Mouse (Mus musculus) hindbrain, embryonic 16.5 days (tissue): ENCODE data around the gene Pde6g. TPM values are rescaled to one million over a fixed set of nuclear protein-coding genes. Genes with fewer than 3 reads are reported as not detected.

Experiments used
- ATAC-seq: fragments of 200-750 bp; cut with Nextera tagmentation; 2 replicates; pipeline ENCODE4 v1.8.0; 2017; ENCODE audit warnings: moderate TSS enrichment, moderate library complexity
- H3K27ac ChIP-seq: fragments of 300-500 bp; sonication (generic); 2 replicates; pipeline ENCODE4 v1.5.1; 2014; ENCODE audit warnings: low read depth, mild to moderate bottlenecking, control low read depth, low read length, moderate library complexity
- H3K27me3 ChIP-seq: fragments of 300-500 bp; sonication (generic); replicated peaks from 2 replicates; pipeline ENCODE4 v1.6.1; 2014; ENCODE audit warnings: low read length; ENCODE audit not compliant: control insufficient read depth, insufficient read depth
- H3K36me3 ChIP-seq: fragments of 300-500 bp; sonication (generic); 2 replicates; pipeline ENCODE4 v1.6.1; 2014; ENCODE audit warnings: mild to moderate bottlenecking, low read length, moderate library complexity, mixed read lengths; ENCODE audit not compliant: control insufficient read depth, insufficient read depth
- H3K4me1 ChIP-seq: fragments of 300-500 bp; sonication (generic); 2 replicates; pipeline ENCODE4 v1.6.1; 2014; ENCODE audit warnings: low read depth, low read length; ENCODE audit not compliant: control insufficient read depth, insufficient read depth
- H3K4me2 ChIP-seq: fragments of 300-500 bp; sonication (generic); 2 replicates; pipeline ENCODE4 v1.6.1; 2014; ENCODE audit warnings: mild to moderate bottlenecking, low read length, control low read depth, moderate library complexity
- H3K4me3 ChIP-seq: fragments of 300-500 bp; sonication (generic); 2 replicates; pipeline ENCODE4 v1.5.1; 2014; ENCODE audit warnings: mild to moderate bottlenecking, low read length, control low read depth, moderate library complexity
- H3K9ac ChIP-seq: fragments of 300-500 bp; sonication (generic); 2 replicates; pipeline ENCODE4 v1.6.1; 2014; ENCODE audit warnings: low read depth, mild to moderate bottlenecking, control low read depth, low read length, moderate library complexity
- H3K9me3 ChIP-seq: fragments of 300-500 bp; sonication (generic); 2 replicates; pipeline ENCODE4 v1.6.1; 2014; ENCODE audit warnings: mild to moderate bottlenecking, low read length, moderate library complexity; ENCODE audit not compliant: control insufficient read depth
- WGBS: fragments of 180-500 bp; shearing (Covaris S2); extraction: QIAGEN DNeasy Blood & Tissue Kit; methylation state at CpG from one replicate; pipeline ENCODE4 v1.1.7; 2014; 5-methylcytosine and 5-hydroxymethylcytosine counted together
- polyA plus RNA-seq: library from polyadenylated mRNA; unstranded; fragments of >200 nt; fragmentation: Nextera tagmentation; extraction: Ambion mirVana; gene quantifications from 2 replicates; pipeline ENCODE4 v1.2.1, GENCODE M21; 2015

The Pde6g gene
- polyA plus RNA-seq, 1 experiment from 2014 or later = 0.30 TPM

DNA sequence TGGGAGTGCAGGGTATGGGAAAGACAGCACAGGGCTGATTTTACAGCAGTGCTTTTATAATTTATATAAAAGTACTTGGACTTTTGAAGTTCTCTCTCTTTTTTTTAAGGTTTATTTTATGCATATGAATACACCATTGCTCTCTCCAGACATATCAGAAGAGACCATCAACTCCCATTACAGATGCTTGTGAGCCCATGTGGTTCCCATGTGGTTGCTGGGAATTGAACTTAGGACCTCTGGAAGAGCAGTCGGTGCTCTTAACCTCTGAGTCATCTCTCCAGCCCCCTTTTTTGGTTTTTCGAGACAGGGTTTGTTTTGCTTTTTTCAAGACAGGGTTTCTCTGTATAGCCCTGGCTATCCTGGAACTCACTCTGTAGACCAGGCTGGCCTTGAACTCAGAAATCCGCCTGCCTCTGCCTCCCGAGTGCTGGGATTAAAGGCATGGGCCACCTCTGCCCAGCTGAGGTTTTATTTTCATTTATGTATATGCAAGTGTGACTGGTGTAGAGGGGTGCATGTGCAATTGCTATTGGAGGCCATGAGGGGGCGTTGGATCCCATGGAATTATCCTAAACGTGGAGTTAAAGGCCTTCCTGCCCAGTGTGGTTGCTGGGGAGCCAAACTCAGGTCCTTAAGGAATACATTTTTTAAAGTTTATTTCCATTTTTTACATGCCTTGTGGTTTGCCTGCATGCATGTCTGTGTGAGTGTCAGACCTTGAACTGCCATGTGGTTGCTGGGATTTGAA, 5.7 kb upstream of the Pde6g start:
- H3K27me3 ChIP-seq = no peaks in the 10 kb centered on the region
- H3K36me3 ChIP-seq = peaks cover 8% of the 10 kb centered on the region; the same call in 1 of the 2 replicates
- H3K4me2 ChIP-seq = peak overlapping the region; percentile 93
- H3K4me3 ChIP-seq = peak overlapping the region; percentile 88
- H3K9ac ChIP-seq = peak overlapping the region; percentile 98
- H3K27ac ChIP-seq = no peak overlapping the region
- no peaks in the 10 kb centered on the region for H3K9me3 ChIP-seq
- H3K4me1 ChIP-seq = peaks cover 18% of the 10 kb centered on the region
- 77% methylated on average over 6 of the region's 6 CpGs for WGBS
- ATAC-seq = no peak

DNA sequence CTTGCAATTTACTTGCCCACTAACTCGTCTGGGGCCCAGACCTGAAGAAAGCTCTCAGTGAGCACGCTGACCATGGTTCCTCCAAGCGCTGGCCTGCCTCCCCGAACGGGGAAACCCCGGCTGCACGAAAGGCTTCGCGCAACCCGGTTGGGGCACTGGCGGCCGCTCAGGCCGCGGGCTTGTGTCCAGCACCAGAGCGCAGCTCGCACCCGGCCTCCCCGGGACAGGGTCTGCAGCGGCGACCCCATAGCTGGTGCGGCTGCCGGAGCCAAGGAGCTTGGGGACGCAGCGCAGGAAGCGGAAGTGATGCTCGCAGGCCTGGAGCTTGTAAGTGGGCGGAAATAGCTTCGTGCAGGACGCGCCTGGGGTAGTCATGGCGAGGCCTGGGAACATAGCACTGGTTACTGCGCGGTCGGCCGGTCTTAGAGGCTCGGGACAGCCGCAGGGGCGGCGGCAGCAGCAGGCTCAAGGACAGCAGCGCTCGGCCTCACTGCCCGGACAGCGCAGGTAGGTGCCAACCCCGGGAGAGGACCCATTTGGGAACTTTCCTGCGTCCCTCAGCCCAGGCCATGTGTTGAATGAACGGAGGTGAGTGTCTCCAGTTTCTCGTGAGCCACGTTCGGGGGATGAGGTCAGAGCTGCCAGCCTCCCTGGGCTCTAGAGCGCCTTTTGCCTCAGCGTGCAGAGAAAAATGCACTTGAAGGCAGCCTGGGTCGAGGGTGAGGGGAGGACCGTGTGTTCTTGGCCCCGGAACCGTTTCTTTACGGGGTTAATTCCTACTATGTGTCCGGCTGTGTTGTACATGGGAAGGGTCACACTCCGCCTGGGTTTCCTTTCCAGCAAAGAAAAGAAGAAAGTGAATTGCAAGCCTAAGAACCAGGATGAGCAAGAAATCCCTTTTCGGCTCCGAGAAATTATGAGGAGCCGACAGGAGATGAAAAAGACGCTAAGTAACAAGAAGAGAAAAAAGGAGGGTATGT, 4.8 kb upstream of the Pde6g start, which contains the start of the genes Oxld1 and Ccdc137:
Oxld1 (minus strand) TSS at position 297 of the 980 bp plus-strand sequence.
Ccdc137 (plus strand) TSS at position 344 of the 980 bp plus-strand sequence.
- Histone ChIP-seq H3K27me3 (no peaks in the 10 kb centered on the region), H3K36me3 (peaks cover 8% of the 10 kb centered on the region; the same call in 1 of the 2 replicates), H3K9ac (peak within 1 kb of the TSS; percentile 98), H3K4me1 (peaks cover 18% of the 10 kb centered on the region), H3K4me3 (peak within 1 kb of the TSS; percentile 88), H3K27ac (peak within 1 kb of the TSS; percentile 86), H3K9me3 (no peaks in the 10 kb centered on the region), H3K4me2 (peak within 1 kb of the TSS; percentile 93)
- peak; percentile 93 for ATAC-seq
- WGBS = 5% methylated on average over 59 of the region's 62 CpGs

- H3K9me3 ChIP-seq = no peaks in the 10 kb centered on the region
- H3K27ac ChIP-seq = peak overlapping the region; percentile 86
- H3K36me3 ChIP-seq = peaks cover 8% of the 10 kb centered on the region; the same call in 1 of the 2 replicates
- H3K4me1 ChIP-seq = peaks cover 18% of the 10 kb centered on the region
- no peaks in the 10 kb centered on the region for H3K27me3 ChIP-seq
- peak overlapping the region; percentile 88 for H3K4me3 ChIP-seq
- peak overlapping the region; percentile 93 for H3K4me2 ChIP-seq
- peak overlapping the region; percentile 98 for H3K9ac ChIP-seq
- peak; percentile 5; the same call in 1 of the 2 replicates for ATAC-seq
- WGBS = 35% methylated on average over 14 of the region's 14 CpGs
These were observed 4.1 kb upstream of the Pde6g start for GRCm38 (mm10) chr11:120457370-120457769.

- no peak overlapping the region for H3K4me2 ChIP-seq
- no peak overlapping the region for H3K27ac ChIP-seq
- WGBS = 93% methylated on average over 7 of the region's 7 CpGs
- ATAC-seq = no peak
- H3K27me3 ChIP-seq = no peaks in the 10 kb centered on the region
- no peak overlapping the region for H3K4me3 ChIP-seq
- peaks cover 18% of the 10 kb centered on the region for H3K4me1 ChIP-seq
- H3K36me3 ChIP-seq = peaks cover 4% of the 10 kb centered on the region; the same call in 1 of the 2 replicates
- no peak overlapping the region for H3K9ac ChIP-seq
- H3K9me3 ChIP-seq = no peaks in the 10 kb centered on the region
These were observed 2.1 kb upstream of the Pde6g start for GRCm38 (mm10) chr11:120455413-120455812.

- Histone ChIP-seq H3K4me3 (no peak overlapping the region), H3K9me3 (no peaks in the 10 kb centered on the region), H3K27me3 (no peaks in the 10 kb centered on the region), H3K4me1 (peaks cover 18% of the 10 kb centered on the region), H3K9ac (no peak overlapping the region), H3K36me3 (peaks cover 3% of the 10 kb centered on the region; the same call in 1 of the 2 replicates), H3K27ac (no peak overlapping the region), H3K4me2 (no peak overlapping the region)
- ATAC-seq = no peak
- 95% methylated on average over 4 of the region's 4 CpGs for WGBS
These were observed 1.7 kb upstream of the Pde6g start for GRCm38 (mm10) chr11:120454965-120455364.

- H3K4me2 ChIP-seq = no peak overlapping the region
- H3K4me1 ChIP-seq = peaks cover 5% of the 10 kb centered on the region
- H3K36me3 ChIP-seq = no peaks in the 10 kb centered on the region
- no peak overlapping the region for H3K4me3 ChIP-seq
- WGBS = 68% methylated on average over 3 of the region's 3 CpGs
- ATAC-seq = no peak
- H3K27me3 ChIP-seq = no peaks in the 10 kb centered on the region
- H3K9me3 ChIP-seq = no peaks in the 10 kb centered on the region
- H3K9ac ChIP-seq = no peak overlapping the region
- no peak overlapping the region for H3K27ac ChIP-seq
These were observed 1.1 kb downstream of the Pde6g start for GRCm38 (mm10) chr11:120452246-120452645.

GRCm38 (mm10) chr11:120447179-120447578, 6.1 kb downstream of the Pde6g start:
- 86% methylated on average over 7 of the region's 7 CpGs for WGBS
- Histone ChIP-seq H3K27ac (no peak overlapping the region), H3K4me1 (no peaks in the 10 kb centered on the region), H3K4me2 (no peak overlapping the region), H3K4me3 (no peak overlapping the region), H3K9me3 (no peaks in the 10 kb centered on the region), H3K27me3 (no peaks in the 10 kb centered on the region), H3K9ac (no peak overlapping the region), H3K36me3 (no peaks in the 10 kb centered on the region)
- ATAC-seq = no peak

DNA sequence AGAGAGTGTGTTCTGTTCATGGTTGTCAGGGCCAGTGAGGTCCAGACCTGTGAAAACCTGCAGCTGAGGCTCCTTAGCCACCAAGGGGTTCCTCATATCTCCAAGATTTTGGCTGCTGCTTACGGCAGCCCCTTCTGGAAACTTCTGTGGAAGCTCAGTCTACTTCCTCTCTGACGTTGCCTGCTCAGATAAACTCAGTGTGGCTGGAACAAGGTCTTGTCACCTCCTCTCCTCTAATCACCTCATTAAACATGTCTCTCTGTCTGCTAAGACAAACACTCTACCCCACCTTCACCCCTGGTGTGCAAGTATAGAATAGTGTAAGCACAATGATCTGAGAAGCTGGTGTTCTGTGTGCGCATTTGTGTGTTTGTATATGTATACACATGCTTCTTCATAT, 7.8 kb downstream of the Pde6g start:
- Histone ChIP-seq H3K27ac (no peak overlapping the region), H3K4me2 (no peak overlapping the region), H3K4me1 (no peaks in the 10 kb centered on the region), H3K36me3 (no peaks in the 10 kb centered on the region), H3K9ac (no peak overlapping the region), H3K4me3 (no peak overlapping the region), H3K27me3 (no peaks in the 10 kb centered on the region), H3K9me3 (no peaks in the 10 kb centered on the region)
- ATAC-seq = no peak
- 79% methylated on average over 3 of the region's 3 CpGs for WGBS

DNA sequence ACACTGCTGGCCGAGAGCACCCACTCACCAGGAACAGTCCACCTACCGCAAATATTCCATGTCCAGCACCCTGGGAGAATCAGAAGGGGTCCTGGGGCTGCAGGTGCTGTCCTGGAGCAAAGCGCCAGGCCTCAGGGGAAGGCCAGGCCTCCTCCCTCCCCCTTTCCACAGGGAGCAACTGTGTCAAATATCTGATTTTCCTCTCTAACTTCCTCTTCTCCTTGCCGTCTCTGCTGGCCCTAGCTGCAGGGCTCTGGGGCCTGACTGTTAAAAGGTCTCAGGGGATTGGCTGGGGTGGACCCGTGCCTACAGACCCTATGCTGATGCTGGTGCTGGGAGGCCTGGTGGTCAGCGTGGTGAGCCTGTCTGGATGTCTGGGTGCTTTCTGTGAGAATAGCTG, 9.2 kb downstream of the Pde6g start:
- no peak overlapping the region for H3K4me2 ChIP-seq
- H3K36me3 ChIP-seq = no peaks in the 10 kb centered on the region
- WGBS = 70% methylated on average over 6 of the region's 6 CpGs
- no peak overlapping the region for H3K27ac ChIP-seq
- no peaks in the 10 kb centered on the region for H3K9me3 ChIP-seq
- H3K4me3 ChIP-seq = no peak overlapping the region
- no peak overlapping the region for H3K9ac ChIP-seq
- H3K27me3 ChIP-seq = no peaks in the 10 kb centered on the region
- no peak for ATAC-seq
- H3K4me1 ChIP-seq = no peaks in the 10 kb centered on the region
